Mouse (Mus musculus): ENCODE data around the gene Psmc3ip. TPM values are rescaled to one million over a fixed set of nuclear protein-coding genes. Genes with fewer than 3 reads are reported as not detected.

Psmc3ip gene
- polyA plus RNA-seq, 1 experiment from 2014 or later: 31.4 TPM

GRCm38 (mm10) chr11:101084811-101085210, 10.4 kb downstream of the Psmc3ip start:
- Histone ChIP-seq H3K27me3 (replicated peaks) (peaks cover 17% of the 10 kb centered on the region), H3K4me1 (peaks cover 36% of the 10 kb centered on the region), H3K9ac (no peak overlapping the region), H3K27ac (no peak overlapping the region), H3K4me3 (no peak overlapping the region), H3K4me2 (replicated peaks) (no peak overlapping the region), H3K9me3 (no peaks in the 10 kb centered on the region), H3K36me3 (peaks cover 26% of the 10 kb centered on the region)
- no peak for ATAC-seq (ENCODE audit: low FRiP score, low read depth)
- 95% methylated on average over 12 of the region's 12 CpGs for WGBS

- Histone ChIP-seq H3K9me3 (no peaks in the 10 kb centered on the region), H3K9ac (no peak overlapping the region), H3K27me3 (replicated peaks) (peaks cover 22% of the 10 kb centered on the region), H3K4me1 (peaks cover 40% of the 10 kb centered on the region), H3K4me3 (no peak overlapping the region), H3K4me2 (replicated peaks) (no peak overlapping the region), H3K36me3 (peaks cover 20% of the 10 kb centered on the region), H3K27ac (no peak overlapping the region)
- 83% methylated on average over 14 of the region's 14 CpGs for WGBS
- no peak for ATAC-seq (ENCODE audit: low FRiP score, low read depth)
These were observed 11.0 kb downstream of the Psmc3ip start for GRCm38 (mm10) chr11:101084246-101084645.

- H3K36me3 ChIP-seq: peaks cover 13% of the 10 kb centered on the region
- H3K9ac ChIP-seq: peak overlapping the region; percentile 85
- 35% methylated on average over 19 of the region's 19 CpGs for WGBS
- H3K4me3 ChIP-seq: peak overlapping the region; percentile 74
- H3K4me2 ChIP-seq (replicated peaks): peak overlapping the region; percentile 92
- H3K27ac ChIP-seq: peak overlapping the region; percentile 28; the same call in 1 of the 2 replicates
- peaks cover 37% of the 10 kb centered on the region for H3K4me1 ChIP-seq
- H3K27me3 ChIP-seq (replicated peaks): peaks cover 33% of the 10 kb centered on the region
- no peaks in the 10 kb centered on the region for H3K9me3 ChIP-seq
- 0 out of 2 replicates have a peak, but pooled peaks have one; percentile 1 for ATAC-seq (ENCODE audit: low FRiP score, low read depth)
These were observed 12.0 kb downstream of the Psmc3ip start for GRCm38 (mm10) chr11:101083083-101083697.

- H3K9ac ChIP-seq: peak within 1 kb of the TSS; percentile 85
- under 1% methylated on average over 51 of the region's 51 CpGs for WGBS
- peak within 1 kb of the TSS; percentile 74 for H3K4me3 ChIP-seq
- H3K36me3 ChIP-seq: peaks cover 13% of the 10 kb centered on the region
- peaks cover 30% of the 10 kb centered on the region for H3K4me1 ChIP-seq
- H3K27me3 ChIP-seq (replicated peaks): peaks cover 40% of the 10 kb centered on the region
- peak within 1 kb of the TSS; percentile 92 for H3K4me2 ChIP-seq (replicated peaks)
- ATAC-seq (ENCODE audit: low FRiP score, low read depth): peak; percentile 88
- H3K27ac ChIP-seq: peak within 1 kb of the TSS; percentile 66
- no peaks in the 10 kb centered on the region for H3K9me3 ChIP-seq
These were observed 12.8 kb downstream of the Psmc3ip start, which contains the start of gene Coasy for GRCm38 (mm10) chr11:101082208-101083082. Coasy (plus strand) TSS chr11:101082565.

- Histone ChIP-seq H3K27ac (peak overlapping the region; percentile 66; the same call in 1 of the 2 replicates), H3K9me3 (no peaks in the 10 kb centered on the region), H3K4me2 (replicated peaks) (peak overlapping the region; percentile 92), H3K9ac (peak overlapping the region; percentile 85), H3K4me1 (peaks cover 26% of the 10 kb centered on the region), H3K36me3 (peaks cover 13% of the 10 kb centered on the region), H3K27me3 (replicated peaks) (peaks cover 48% of the 10 kb centered on the region), H3K4me3 (peak overlapping the region; percentile 74)
- no peak for ATAC-seq (ENCODE audit: low FRiP score, low read depth)
- 9% methylated on average over 10 of the region's 10 CpGs for WGBS
These were observed 13.6 kb downstream of the Psmc3ip start for GRCm38 (mm10) chr11:101081659-101082058.

GRCm38 (mm10) chr11:101080421-101080820, 14.8 kb downstream of the Psmc3ip start:
- no peak for ATAC-seq (ENCODE audit: low FRiP score, low read depth)
- Histone ChIP-seq H3K27ac (no peak overlapping the region), H3K4me3 (no peak overlapping the region), H3K4me1 (peaks cover 15% of the 10 kb centered on the region), H3K9me3 (no peaks in the 10 kb centered on the region), H3K4me2 (replicated peaks) (no peak overlapping the region), H3K36me3 (peaks cover 8% of the 10 kb centered on the region), H3K9ac (no peak overlapping the region), H3K27me3 (replicated peaks) (peaks cover 57% of the 10 kb centered on the region)
- 64% methylated on average over 5 of the region's 5 CpGs for WGBS

- Histone ChIP-seq H3K4me2 (replicated peaks) (no peak overlapping the region), H3K4me3 (no peak overlapping the region), H3K27me3 (replicated peaks) (peaks cover 57% of the 10 kb centered on the region), H3K9me3 (no peaks in the 10 kb centered on the region), H3K4me1 (peaks cover 15% of the 10 kb centered on the region), H3K36me3 (peaks cover 2% of the 10 kb centered on the region; the same call in 1 of the 2 replicates), H3K27ac (no peak overlapping the region), H3K9ac (no peak overlapping the region)
- WGBS: 3% methylated on average over 27 of the region's 27 CpGs
- ATAC-seq (ENCODE audit: low FRiP score, low read depth): no peak
These were observed 15.5 kb downstream of the Psmc3ip start for GRCm38 (mm10) chr11:101079746-101080145.

GRCm38 (mm10) chr11:101078121-101078520, 17.1 kb downstream of the Psmc3ip start, which contains the start of gene Hsd17b1:
Hsd17b1 (plus strand) TSS chr11:101078411.
- Histone ChIP-seq H3K4me3 (no peak within 1 kb of the TSS), H3K4me2 (replicated peaks) (no peak within 1 kb of the TSS), H3K4me1 (peaks cover 8% of the 10 kb centered on the region), H3K36me3 (no peaks in the 10 kb centered on the region), H3K27me3 (replicated peaks) (peaks cover 57% of the 10 kb centered on the region), H3K27ac (no peak within 1 kb of the TSS), H3K9me3 (no peaks in the 10 kb centered on the region), H3K9ac (no peak within 1 kb of the TSS)
- WGBS: 70% methylated on average over 9 of the region's 9 CpGs
- ATAC-seq (ENCODE audit: low FRiP score, low read depth): no peak

- Histone ChIP-seq H3K36me3 (no peaks in the 10 kb centered on the region), H3K4me3 (no peak overlapping the region), H3K4me1 (peaks cover 8% of the 10 kb centered on the region; the same call in 1 of the 2 replicates), H3K4me2 (replicated peaks) (no peak overlapping the region), H3K27me3 (replicated peaks) (peaks cover 14% of the 10 kb centered on the region; the same call in 1 of the 2 replicates), H3K9ac (no peak overlapping the region), H3K27ac (no peak overlapping the region), H3K9me3 (no peaks in the 10 kb centered on the region)
- 73% methylated on average over 14 of the region's 14 CpGs for WGBS
- ATAC-seq (ENCODE audit: low FRiP score, low read depth): no peak
These were observed 23.3 kb downstream of the Psmc3ip start for GRCm38 (mm10) chr11:101071810-101072428.

- Histone ChIP-seq H3K4me1 (peaks cover 13% of the 10 kb centered on the region; the same call in 1 of the 2 replicates), H3K36me3 (no peaks in the 10 kb centered on the region), H3K27ac (no peak overlapping the region), H3K4me2 (replicated peaks) (peak overlapping the region; percentile 98), H3K9ac (no peak overlapping the region), H3K27me3 (replicated peaks) (peaks cover 5% of the 10 kb centered on the region; the same call in 1 of the 2 replicates), H3K9me3 (no peaks in the 10 kb centered on the region), H3K4me3 (peak overlapping the region; percentile 76; the same call in 1 of the 2 replicates)
- WGBS: 79% methylated on average over 6 of the region's 6 CpGs
- no peak for ATAC-seq (ENCODE audit: low FRiP score, low read depth)
These were observed 24.2 kb downstream of the Psmc3ip start for GRCm38 (mm10) chr11:101070987-101071386.

- H3K9ac ChIP-seq: peak overlapping the region; percentile 83
- H3K4me3 ChIP-seq: peak overlapping the region; percentile 76
- peak; percentile 72 for ATAC-seq (ENCODE audit: low FRiP score, low read depth)
- H3K27ac ChIP-seq: no peak overlapping the region
- H3K4me1 ChIP-seq: peaks cover 13% of the 10 kb centered on the region; the same call in 1 of the 2 replicates
- H3K4me2 ChIP-seq (replicated peaks): peak overlapping the region; percentile 98
- peaks cover 3% of the 10 kb centered on the region; the same call in 1 of the 2 replicates for H3K27me3 ChIP-seq (replicated peaks)
- no peaks in the 10 kb centered on the region for H3K36me3 ChIP-seq
- no peaks in the 10 kb centered on the region for H3K9me3 ChIP-seq
- under 1% methylated on average over 36 of the region's 36 CpGs for WGBS
These were observed 25.1 kb downstream of the Psmc3ip start for GRCm38 (mm10) chr11:101070189-101070527.

Measured in neural tube, embryonic 12.5 days (tissue).